In the genomic region with DNA sequence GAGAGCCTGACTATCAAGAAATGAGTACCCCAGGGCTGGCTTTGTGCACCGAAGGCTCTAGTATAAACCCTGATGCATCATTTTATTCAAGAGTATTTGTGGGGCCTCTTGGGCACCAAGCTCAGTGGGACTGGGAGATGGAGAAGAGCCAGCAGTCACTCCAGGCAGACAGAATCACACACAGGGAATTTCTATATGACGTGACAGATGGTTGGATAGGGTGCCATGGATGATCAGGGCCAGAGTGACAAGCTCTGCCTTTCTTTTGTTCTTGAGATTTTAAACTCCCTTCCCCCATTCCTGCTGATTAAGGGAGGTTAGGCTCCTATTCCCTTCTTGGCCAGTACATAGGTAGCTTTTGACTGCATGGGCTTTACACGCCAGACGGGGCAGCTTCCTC, we compare ENCODE assay signal across 10 mouse cellular contexts.
DNase-seq lines count a peak whose midpoint lies in the region; ATAC-seq and TF ChIP-seq lines count a peak whose summit lies in the region.
"Had no signal": no experiment of that assay in that cellular context is flagged by ENCODE, and none has a peak within 500 bp of the region (broad histone marks: within the 10 kb centered on the region; RNA-seq: fewer than 3 reads in every experiment).

No protein-coding gene starts in this region.

- H3K27ac ChIP-seq in kidney, postnatal 0 days: peak overlapping the region; percentile 66; the same call in 1 of the 2 replicates
- H3K27ac ChIP-seq in forebrain, embryonic 12.5 days: peak overlapping the region; percentile 74
- H3K27ac ChIP-seq in hindbrain, embryonic 16.5 days (ENCODE audit: low read depth, low read length): peak overlapping the region; percentile 56
- H3K27ac ChIP-seq: liver, embryonic 14.5 days had no signal

- no peaks in the 10 kb centered on the region for H3K9me3 ChIP-seq in kidney, postnatal 0 days (replicated peaks; ENCODE audit: low read length)
- no peaks in the 10 kb centered on the region for H3K9me3 ChIP-seq in forebrain, embryonic 12.5 days
- no peaks in the 10 kb centered on the region for H3K9me3 ChIP-seq in hindbrain, embryonic 16.5 days (ENCODE audit: control insufficient read depth, low read length)

- no peaks in the 10 kb centered on the region for H3K27me3 ChIP-seq in kidney, postnatal 0 days (ENCODE audit: insufficient read depth, low read length)
- no peaks in the 10 kb centered on the region for H3K27me3 ChIP-seq in forebrain, embryonic 12.5 days
- no peaks in the 10 kb centered on the region for H3K27me3 ChIP-seq in hindbrain, embryonic 16.5 days (replicated peaks; ENCODE audit: control insufficient read depth, insufficient read depth, low read length)

- no peak overlapping the region for H3K4me2 ChIP-seq in kidney, postnatal 0 days (ENCODE audit: low read length)
- H3K4me2 ChIP-seq in forebrain, embryonic 12.5 days: no peak overlapping the region
- H3K4me2 ChIP-seq in hindbrain, embryonic 16.5 days (ENCODE audit: low read length): no peak overlapping the region

- H3K4me1 ChIP-seq in kidney, postnatal 0 days (replicated peaks; ENCODE audit: insufficient read depth, low read length): peaks cover 35% of the 10 kb centered on the region
- peaks cover 99% of the 10 kb centered on the region for H3K4me1 ChIP-seq in forebrain, embryonic 12.5 days
- H3K4me1 ChIP-seq in hindbrain, embryonic 16.5 days (ENCODE audit: control insufficient read depth, insufficient read depth, low read depth, low read length): peaks cover 68% of the 10 kb centered on the region

- WGBS in kidney, postnatal 0 days: 81% methylated on average over 4 of the region's 4 CpGs
- 71% methylated on average over 4 of the region's 4 CpGs for WGBS in forebrain, embryonic 12.5 days
- 42% methylated on average over 4 of the region's 4 CpGs for WGBS in hindbrain, embryonic 16.5 days

- H3K4me3 ChIP-seq in kidney, postnatal 0 days (replicated peaks; ENCODE audit: low read depth, low read length): no peak overlapping the region
- H3K4me3 ChIP-seq in forebrain, embryonic 12.5 days (replicated peaks): no peak overlapping the region
- H3K4me3 ChIP-seq in hindbrain, embryonic 16.5 days (ENCODE audit: low read length): no peak overlapping the region

- DNase-seq in kidney, postnatal 0 days (ENCODE audit: low spot score): no peak
- DNase-seq in kidney, adult 8-10 months: no peak
- peak; percentile 27 for DNase-seq in retina, embryonic 14.5 days (ENCODE audit: low spot score)
- no peak for DNase-seq in thymus, postnatal 0 days (ENCODE audit: low spot score)
- DNase-seq in adrenal gland, adult 18-20 months (ENCODE audit: low spot score in 2 of 2): no peak
- DNase-seq in cerebellum, adult 11-12 months: no peak
- DNase-seq: heart, adult 11 months had no signal

- no peaks in the 10 kb centered on the region for H3K36me3 ChIP-seq in kidney, postnatal 0 days (ENCODE audit: insufficient read depth, low read length)
- H3K36me3 ChIP-seq in forebrain, embryonic 12.5 days (replicated peaks): no peaks in the 10 kb centered on the region; the same call in 1 of the 2 replicates
- no peaks in the 10 kb centered on the region for H3K36me3 ChIP-seq in hindbrain, embryonic 16.5 days (ENCODE audit: control insufficient read depth, insufficient read depth, low read length)

- no peak for TF ChIP-seq CTCF in kidney, postnatal 0 days (IDR thresholded peaks at IDR 0.05; ENCODE audit: low read depth)

- no peak for ATAC-seq in kidney, postnatal 0 days (replicated peaks; ENCODE audit: low FRiP score, low read depth)
- ATAC-seq in forebrain, embryonic 12.5 days (ENCODE audit: low FRiP score): no peak
- no peak for ATAC-seq in hindbrain, embryonic 16.5 days

- H3K9ac ChIP-seq in kidney, postnatal 0 days (ENCODE audit: low read depth, low read length): no peak overlapping the region
- no peak overlapping the region for H3K9ac ChIP-seq in forebrain, embryonic 12.5 days
- no peak overlapping the region for H3K9ac ChIP-seq in hindbrain, embryonic 16.5 days (ENCODE audit: low read depth, low read length)
- H3K9ac ChIP-seq: liver, embryonic 14.5 days had no signal
